Mouse (Mus musculus): ENCODE results near the gene Gmeb1.

Gmeb1 gene

DNA sequence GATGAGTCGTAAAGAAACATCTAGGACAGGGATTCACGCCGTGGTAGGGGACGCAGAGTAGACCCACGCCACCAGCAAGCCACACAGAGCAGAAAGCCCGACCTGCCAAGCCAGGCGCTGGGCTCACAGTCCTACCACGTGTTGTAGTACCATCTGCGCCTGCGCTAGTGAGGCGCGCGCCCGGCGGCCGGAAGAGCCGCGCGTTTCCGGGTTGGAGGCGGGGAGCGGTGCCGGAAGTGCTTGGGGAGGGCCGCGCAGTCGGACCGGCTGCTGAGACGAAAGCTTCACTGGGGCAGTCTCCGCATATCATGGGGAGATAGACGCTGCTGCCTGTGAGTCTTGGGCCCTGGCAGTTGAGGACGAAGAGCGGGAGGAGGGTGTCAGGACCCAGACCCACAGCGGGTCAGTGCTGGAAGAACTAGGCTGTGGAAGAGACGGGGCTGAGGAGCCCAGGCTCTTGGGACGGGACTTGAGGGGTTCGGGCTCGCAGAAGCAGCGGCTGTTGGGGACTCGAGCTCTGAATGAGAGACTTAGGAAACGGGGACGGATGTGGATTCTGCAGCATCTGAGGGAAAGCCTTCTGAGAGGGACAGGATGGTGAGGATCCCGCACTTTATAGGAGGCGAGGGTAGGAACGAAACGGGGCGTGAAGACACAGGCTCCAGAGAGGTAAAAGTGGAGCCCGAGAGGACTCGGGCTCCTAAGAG, 12.9 kb upstream of the Gmeb1 start, which contains the start of gene Taf12:
TSS of gene Taf12 (plus strand) at position 220 of the 707 bp plus-strand sequence.
- DNase-seq (ENCODE audit: low read depth, low spot score) = peak; percentile 98

DNA sequence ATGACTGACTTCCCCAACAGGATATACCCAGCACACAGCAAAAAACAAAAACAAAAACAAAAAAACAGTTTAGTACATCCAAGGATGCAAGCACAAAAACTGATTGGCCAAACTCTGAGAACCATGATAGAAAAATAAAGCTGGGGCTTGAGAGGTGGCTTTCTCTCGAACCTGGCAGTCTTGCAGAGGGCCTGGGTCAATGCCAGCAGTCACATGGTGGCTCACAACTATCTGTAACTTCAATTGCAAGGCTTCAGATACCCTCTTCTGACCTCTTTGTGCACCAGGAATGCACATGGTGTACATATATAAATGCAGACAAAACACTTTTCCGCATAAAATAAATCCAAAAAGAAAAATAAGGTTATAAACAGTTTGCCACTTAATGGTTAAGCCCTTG, 11.8 kb upstream of the Gmeb1 start:
- DNase-seq (ENCODE audit: low read depth, low spot score) = peak; percentile 16

GRCm38 (mm10) chr4:132269740-132270560, 8.5 kb upstream of the Gmeb1 start:
- DNase-seq (ENCODE audit: low read depth, low spot score) = peak; percentile 97

DNA sequence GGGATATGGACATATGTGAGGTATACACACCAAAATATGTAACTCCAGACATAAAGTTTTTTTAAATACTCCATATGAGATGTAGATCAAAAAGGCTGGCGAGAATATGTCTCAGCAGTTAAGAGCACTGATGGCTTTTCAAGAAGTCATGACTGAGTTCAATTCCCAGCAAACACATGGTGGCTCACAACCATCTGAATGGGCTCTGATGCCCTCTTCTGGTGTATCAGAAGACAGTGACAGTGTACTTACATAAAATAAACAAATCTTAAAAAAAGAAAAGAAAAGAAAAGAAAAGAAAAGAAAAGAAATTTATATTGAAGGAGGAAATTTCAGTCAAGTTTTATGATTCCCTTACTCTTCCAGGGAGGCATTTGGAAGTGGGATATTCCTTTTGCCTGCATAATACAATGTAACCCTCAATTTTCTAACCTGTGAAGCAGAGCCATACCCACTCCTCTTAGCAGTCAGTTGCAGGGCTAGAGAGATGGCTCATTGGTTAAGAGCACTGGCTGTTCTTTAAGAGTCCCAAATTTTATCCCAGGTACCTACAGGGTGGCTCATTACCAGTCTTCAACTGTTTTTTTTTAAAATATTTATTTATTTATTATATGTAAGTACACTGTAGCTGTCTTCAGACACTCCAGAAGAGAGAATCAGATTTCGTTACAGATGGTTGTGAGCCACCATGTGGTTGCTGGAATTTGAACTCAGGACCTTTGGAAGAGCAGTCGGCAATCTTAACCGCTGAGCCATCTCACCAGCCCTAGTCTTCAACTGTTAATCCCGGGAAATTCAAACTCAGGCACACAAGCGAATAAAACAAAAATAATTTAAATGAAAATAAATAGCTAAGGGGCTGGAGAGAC, 7.7 kb upstream of the Gmeb1 start:
- peak; percentile 49 for DNase-seq (ENCODE audit: low read depth, low spot score)

DNA sequence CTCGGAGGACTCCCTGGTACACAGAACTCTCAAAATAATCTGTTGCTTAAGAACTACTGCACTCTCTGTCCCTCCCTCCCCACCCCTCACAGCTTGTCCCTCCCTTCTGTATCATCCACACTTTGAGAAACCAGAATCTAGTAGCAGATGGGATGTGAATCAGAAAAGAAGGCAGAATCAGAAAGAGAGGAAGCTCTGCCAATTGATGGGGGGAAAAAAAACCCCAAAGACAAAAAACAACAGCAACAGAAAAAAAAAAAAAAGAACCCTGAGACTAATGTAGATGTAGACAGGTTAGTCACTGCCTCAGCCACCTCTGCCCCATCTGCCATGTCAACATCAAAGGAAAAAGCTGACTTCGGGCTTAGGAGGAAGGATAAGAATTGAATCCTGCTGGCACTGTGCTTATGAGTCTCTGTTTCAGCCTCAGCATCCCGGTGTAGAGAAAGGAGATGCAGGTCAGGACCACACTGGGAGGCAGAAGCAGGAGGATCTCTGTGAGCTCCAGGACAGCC, 5.5 kb upstream of the Gmeb1 start:
- no peak for DNase-seq (ENCODE audit: low read depth, low spot score)

DNA sequence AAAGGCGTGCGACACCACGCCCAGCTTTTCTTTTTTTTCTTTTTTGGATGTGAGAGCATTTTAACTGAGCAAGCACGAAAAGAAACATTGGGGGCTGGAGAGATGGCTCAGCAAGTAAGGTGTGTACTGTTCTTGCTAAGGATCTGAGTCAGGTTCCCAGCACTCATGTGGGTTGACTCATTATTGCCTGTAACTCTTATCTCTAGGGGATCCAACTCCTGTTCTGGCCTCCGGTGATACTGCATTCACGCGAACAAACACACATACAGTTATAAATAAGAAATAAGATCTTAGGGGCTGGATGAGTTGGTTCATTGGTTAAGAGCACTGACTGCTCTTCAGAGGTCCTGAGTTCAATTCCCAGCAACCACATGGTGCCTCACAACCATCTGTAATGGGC, 1.9 kb upstream of the Gmeb1 start:
- DNase-seq (ENCODE audit: low read depth, low spot score) = no peak

DNA sequence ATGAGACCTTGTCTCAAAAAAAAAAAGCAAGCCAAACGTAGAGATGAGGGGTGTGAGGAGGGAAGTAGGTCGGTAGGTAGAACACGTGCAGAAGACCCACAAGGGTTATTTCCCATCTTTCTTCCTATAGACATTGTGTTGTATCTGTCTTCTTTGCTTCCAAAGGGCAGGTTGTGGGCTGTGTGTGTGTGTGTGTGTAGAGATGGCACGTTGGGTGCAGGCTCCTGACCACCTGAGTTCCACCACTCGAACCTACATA, 885 bp upstream of the Gmeb1 start:
- no peak for DNase-seq (ENCODE audit: low read depth, low spot score)

DNA sequence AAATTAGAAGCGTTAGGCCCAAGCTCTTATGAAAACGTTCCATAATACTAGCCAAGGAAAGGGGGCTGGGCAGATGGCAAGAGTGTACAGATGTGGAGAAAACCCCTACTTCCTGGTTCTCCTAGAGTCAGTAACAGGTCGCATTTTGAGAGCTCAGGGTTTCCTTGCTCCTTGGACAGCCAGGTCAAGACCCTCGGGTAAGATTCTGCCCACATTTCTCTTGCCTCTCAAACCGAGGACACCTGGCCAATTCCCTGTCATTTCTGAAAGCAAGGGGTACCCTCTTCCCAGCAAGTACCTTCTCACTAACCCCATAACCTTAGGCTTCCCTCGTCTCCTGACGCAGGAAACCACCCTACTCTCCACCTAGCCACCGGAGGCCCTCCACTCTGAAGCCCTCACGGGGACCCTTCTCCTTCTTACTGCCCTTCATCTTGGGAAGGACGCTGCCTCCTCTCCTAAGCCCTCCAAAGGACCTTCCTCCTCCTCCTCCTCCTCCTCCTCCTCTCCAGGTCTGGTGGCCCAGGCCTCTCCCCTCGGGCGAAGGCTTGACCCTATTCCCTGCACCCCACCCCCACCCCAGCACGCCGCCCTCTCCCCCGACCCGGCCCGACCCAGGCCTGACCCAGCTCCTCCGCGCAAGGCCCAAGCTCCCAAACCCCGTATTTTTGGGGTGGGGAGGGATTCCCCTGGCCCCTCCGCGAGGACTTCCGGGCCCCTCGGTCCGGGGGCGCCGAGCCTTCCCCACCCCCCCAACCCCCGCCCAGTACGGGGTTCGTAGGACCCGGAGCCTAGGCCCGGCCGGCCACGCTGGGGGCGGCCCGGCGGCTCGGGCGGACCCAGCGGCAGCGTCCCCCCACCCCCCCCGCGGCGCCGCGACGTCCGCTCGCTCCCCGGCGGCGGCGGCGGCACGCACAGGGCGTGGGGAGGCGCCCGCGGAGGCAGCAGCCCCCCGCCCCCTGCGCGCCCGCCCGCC, 710 bp downstream of the Gmeb1 start:
- peak; percentile 54 for DNase-seq (ENCODE audit: low read depth, low spot score)

- DNase-seq (ENCODE audit: low read depth, low spot score) = no peak
Measured at GRCm38 (mm10) chr4:132259248-132259647, 2.2 kb downstream of the Gmeb1 start.

DNA sequence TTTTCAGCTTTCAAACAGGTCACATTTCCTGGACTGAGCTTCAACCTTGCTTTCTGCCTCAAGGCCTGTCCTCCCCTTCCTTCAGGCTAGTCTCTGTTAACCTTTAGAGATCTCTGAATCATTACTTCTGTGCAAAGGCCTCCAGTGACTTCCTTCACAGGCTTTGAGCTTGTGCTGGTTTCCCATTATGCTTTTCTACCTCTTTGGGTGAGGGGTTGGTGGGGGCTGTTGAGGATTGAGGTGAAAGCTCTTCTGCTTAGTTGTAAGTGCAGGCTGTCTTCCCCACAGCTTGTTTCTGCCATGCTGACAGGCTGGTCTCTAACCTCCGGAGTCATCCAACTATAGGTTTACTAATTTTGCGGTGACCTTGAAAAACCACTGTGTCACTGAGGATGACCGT, 5.0 kb downstream of the Gmeb1 start:
- no peak for DNase-seq (ENCODE audit: low read depth, low spot score)

GRCm38 (mm10) chr4:132254986-132255385, 6.4 kb downstream of the Gmeb1 start:
- DNase-seq (ENCODE audit: low read depth, low spot score) = no peak

DNA sequence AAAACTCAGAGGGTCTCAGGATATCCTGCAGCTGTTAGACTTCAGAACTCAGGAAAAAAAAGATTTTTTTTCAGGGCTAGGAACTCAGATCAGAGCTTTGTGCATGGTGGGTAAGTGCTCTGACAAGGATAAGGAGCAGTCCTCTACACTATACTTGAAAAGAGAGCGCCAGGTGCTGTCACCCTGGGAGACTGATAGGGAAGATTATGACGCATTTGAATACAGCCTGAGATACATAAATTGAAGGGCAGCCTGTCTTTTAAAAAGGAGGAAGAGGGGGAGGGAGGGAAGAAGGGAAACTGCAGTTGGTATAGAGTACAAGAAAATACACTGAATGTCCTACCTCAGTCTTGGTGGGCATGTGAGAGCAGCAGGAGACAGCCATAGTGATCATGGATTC, 7.8 kb downstream of the Gmeb1 start:
- no peak for DNase-seq (ENCODE audit: low read depth, low spot score)

GRCm38 (mm10) chr4:132253128-132253527, 8.3 kb downstream of the Gmeb1 start:
- DNase-seq (ENCODE audit: low read depth, low spot score) = peak; percentile 46

DNA sequence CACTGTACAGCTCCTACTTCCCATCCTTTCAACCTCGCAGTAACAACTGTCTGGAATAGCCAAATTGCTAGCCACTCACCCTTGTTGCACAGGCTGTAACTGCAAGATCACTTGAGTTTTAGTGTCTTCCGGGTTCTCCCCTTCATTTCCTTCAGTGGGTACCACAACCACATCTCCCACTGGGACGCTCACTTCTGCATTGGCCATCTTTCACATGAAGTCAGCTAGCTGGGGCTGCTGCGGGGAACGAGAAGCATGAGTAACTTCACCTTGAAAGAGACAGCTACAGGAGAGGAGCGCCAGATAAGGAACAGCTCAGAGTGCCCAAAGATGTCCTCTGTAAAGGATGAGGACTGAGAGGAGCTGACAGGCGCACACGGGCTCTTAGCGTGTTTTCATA, 9.8 kb downstream of the Gmeb1 start:
- no peak for DNase-seq (ENCODE audit: low read depth, low spot score)

DNA sequence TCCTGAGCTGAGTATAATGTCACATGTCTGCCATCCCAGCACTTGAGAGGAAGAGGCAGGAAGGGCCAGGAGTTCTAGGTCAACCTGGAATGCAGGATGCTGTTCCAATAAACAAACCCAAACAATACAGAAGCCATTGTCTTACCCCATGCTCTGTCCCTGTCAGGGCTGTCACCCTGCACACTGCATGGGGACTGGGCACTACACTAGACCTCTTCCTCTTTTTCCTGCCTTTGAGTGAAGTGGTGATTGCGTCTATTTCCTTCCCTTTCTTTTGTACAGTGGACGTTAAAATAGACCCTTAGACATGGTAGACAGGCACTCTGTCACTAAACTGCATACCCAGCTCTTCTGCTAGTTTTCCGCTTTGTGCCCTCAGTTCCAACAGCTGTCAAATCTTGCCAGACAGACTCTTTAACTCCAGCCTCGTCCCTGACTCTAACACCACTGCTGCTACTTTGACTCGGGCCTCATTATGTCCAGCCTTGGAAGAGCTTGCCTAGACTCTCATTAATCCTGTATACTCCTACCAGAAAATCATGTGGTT, 13.9 kb downstream of the Gmeb1 start:
- DNase-seq (ENCODE audit: low read depth, low spot score) = no peak

DNA sequence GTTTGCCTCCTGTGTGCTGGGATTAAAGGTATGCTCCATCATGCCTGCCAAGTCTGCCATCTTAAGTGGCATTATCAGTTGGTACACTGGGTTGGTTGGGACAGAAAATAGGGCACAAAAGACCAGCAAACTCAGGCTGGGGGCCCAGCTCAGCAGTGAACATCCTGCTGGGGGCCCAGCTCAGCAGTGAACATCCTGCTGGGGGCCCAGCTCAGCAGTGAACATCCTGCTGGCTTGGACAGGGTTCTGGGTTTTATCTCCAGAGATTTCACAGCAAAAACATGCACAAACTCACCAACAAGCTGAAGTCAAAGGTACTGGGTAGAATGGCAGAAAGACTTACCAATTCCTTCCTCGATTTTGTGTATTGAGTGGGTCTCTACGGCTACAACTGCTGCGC, 15.8 kb downstream of the Gmeb1 start:
- DNase-seq (ENCODE audit: low read depth, low spot score) = no peak

DNA sequence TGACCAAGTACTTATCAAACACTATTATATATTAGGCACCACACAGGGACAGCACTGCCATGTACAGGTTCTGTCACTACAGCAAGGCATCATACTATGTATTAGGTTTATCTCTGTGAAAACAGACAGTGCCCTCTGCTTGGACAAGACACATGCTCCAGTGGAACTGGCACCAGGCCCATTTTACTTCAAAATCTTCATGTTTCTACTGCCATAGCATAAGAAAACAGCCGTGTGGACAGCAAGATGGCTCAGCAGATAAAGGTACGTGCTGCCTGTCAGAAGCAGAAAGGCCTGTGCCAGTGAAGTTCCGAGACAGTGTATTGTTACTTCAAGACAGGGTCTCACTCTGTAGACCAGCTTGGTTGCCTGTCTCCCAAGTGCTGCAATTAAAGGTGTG, 20.2 kb downstream of the Gmeb1 start:
- no peak for DNase-seq (ENCODE audit: low read depth, low spot score)

DNA sequence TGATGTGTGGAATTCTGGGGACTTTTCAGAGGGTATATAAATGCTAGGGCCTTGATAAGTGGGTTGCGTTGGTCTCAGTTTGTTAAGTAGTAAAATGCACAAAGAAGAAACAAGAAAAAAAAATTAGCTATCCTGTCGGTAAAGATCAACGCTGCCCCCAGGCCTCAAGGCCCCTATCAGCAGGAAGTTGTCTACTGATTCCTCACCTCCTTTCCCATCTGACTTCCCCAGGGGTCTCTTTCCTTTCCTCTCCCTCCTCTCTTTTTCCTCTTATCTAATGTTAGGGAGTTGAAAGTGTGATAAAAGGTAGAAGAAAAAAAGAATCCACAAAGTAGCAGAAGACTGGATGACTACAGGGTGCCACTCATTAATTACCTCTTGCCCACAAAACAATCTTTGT, 21.0 kb downstream of the Gmeb1 start:
- DNase-seq (ENCODE audit: low read depth, low spot score) = no peak

GRCm38 (mm10) chr4:132238356-132238755, 23.0 kb downstream of the Gmeb1 start:
- DNase-seq (ENCODE audit: low read depth, low spot score) = peak; percentile 63

DNA sequence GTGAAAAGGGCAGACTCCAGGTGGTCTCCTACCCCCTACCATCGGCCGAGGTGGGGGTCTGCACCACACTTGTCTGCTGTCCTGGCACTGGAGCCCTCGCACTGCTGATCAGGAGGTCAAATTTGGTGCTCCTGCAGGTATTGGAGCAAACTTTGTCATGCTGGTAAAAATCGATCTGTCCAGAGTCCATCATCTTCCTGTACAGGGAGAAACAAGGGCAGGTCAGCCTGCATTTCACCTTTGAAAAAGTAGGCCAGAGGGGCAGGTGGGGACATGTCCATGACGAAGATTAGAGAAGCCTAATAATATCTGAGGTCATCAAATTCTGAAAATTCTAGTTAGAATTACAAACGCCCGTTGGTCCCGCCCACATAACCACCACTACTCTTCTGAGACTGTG, 26.7 kb downstream of the Gmeb1 start:
- DNase-seq (ENCODE audit: low read depth, low spot score) = no peak

DNA sequence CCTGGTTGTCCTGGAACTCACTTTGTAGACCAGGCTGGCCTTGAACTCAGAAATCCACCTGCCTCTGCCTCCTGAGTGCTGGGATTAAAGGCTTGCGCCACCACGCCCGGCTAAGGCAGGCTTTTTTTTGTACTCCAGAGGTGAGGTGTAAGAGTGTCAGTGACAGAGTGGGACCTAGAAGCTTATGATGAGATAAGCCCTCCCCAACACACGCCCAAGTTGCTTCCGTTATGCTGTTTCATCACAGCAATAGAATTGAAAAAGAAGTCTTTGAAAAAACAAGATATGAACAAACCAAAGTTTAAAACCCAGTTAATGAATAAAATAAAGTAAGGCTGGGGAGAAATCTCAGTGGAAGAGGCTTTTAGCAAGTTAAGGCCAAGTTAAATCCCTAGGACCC, 31.0 kb downstream of the Gmeb1 start:
- no peak for DNase-seq (ENCODE audit: low read depth, low spot score)
